Mouse (Mus musculus) layer of hippocampus, postnatal 25 days (tissue): ENCODE results near the gene Dlx5. TPM values are rescaled to one million over a fixed set of nuclear protein-coding genes. Genes with fewer than 3 reads are reported as not detected.

Source experiments
- total RNA-seq, 2 experiments: library from RNA; stranded (reverse); gene quantifications; 2 replicates each; pipeline ENCODE4 v1.2.3; 2021

The Dlx5 gene
- total RNA-seq, 2 experiments from 2014 or later, result 4.2 to 6.1 TPM

Other genes starting within 250 kb of the Dlx5 start
- 1 to 10 TPM; 6.2 to 8.1 TPM for gene Dlx6, start 18.8 kb downstream of the Dlx5 start, total RNA-seq
- 1 to 10 TPM; 5.7 to 6.2 TPM for gene Sdhaf3, start 73.9 kb upstream of the Dlx5 start, total RNA-seq